Mouse (Mus musculus) layer of hippocampus, postnatal 36 days (tissue): Measurements from ENCODE around the gene Cldn7. TPM values are rescaled to one million over a fixed set of nuclear protein-coding genes. Genes with fewer than 3 reads are reported as not detected.

Source experiments
- DNase-seq, 2 experiments: peaks; one replicate each; pipeline ENCODE4 v3.0.0; 2022
- total RNA-seq, 2 experiments: library from RNA; stranded (reverse); gene quantifications; 2 replicates each; pipeline ENCODE4 v1.2.3; 2021

Cldn7 gene
- total RNA-seq, 2 experiments from 2014 or later = not detected

DNA sequence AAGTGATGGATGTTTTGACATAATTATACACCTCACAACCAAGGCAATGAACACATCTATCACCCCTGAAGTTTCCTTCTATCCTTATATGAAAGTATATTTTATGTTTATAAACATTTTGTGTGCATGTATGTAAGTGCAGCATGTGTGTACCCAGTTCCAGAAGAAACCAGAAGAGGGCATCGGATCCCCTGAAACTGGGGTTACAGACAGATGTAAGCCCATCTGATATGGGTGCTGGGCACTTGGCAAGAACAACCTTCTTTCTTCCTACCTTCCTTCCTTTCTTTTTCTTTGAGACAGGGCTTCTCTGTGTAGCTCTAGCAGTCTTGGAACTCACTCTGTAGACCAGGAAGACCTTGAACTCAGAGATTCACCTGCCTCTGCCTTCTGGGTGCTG lies 8.4 kb upstream of the Cldn7 start:
- DNase-seq = no peak

- DNase-seq = no peak
Observed at GRCm38 (mm10) chr11:69960616-69961015, 4.0 kb upstream of the Cldn7 start.

DNA sequence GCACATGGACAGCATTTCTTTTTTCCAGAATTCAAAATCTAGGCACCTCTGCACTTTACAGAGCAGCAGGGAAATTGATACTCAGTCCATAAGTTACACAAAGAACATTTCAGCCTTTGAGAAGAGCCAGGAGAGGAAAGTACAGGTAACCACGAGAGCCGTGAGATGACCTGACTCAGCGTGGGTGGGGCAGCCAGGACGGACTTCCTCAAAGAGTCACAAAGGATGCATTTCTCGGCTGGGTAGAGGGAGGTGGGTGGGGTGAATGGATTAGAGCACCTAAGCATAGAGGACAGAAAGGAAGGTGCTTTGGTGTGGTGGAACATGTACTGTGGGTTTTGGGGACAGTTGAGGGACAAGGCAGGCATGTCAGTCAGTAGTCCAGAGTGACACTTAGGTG lies 2.7 kb upstream of the Cldn7 start:
- DNase-seq = no peak

GRCm38 (mm10) chr11:69965271-69966005 lies 859 bp downstream of the Cldn7 start:
- no peak for DNase-seq

GRCm38 (mm10) chr11:69966006-69966859 lies 1.7 kb downstream of the Cldn7 start:
- no peak for DNase-seq

- DNase-seq = no peak
Observed at GRCm38 (mm10) chr11:69966860-69967517, 2.4 kb downstream of the Cldn7 start.

DNA sequence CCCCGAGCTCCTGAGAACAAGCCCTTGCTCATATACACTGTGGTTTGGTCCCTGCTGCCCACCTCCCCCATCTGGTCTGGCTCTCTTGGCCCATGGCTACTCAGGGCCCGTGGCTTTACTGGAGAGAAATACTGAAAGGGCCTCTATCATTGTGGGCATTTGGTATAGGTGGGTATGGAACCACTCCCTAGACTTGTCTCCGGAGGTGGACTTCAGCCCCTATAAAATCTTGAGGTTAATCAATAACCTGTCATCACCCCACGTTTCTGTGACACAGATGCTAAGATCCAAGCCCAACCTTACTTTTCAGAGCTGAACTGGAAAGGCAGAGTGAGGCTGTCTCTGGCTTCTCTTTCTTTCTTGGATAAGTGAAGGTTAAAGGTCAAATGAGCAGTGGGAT lies 4.2 kb downstream of the Cldn7 start:
- DNase-seq = no peak

GRCm38 (mm10) chr11:69970222-69970621 lies 5.6 kb downstream of the Cldn7 start:
- DNase-seq = no peak

DNA sequence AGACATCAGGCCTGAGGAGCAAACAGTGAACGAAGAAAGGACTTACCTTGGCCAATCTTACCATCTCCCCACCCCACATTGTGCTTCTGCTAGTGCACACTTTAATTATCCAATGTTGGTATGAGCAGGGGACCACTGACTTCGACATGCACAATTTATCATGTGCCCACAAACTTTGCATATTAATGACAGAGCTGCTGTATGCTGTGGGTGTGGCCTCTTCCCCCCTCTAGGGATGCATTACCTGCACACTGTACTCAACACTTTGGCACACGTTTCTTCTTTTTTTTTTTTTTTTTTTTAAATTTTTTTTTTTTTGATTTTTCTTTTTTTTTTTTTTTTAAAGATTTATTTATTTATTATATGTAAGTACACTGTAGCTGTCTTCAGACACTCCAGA lies 6.2 kb downstream of the Cldn7 start:
- no peak for DNase-seq

GRCm38 (mm10) chr11:69974907-69975306 lies 10.3 kb downstream of the Cldn7 start:
- DNase-seq = no peak

GRCm38 (mm10) chr11:69976271-69976670 lies 11.7 kb downstream of the Cldn7 start:
- DNase-seq = no peak

DNA sequence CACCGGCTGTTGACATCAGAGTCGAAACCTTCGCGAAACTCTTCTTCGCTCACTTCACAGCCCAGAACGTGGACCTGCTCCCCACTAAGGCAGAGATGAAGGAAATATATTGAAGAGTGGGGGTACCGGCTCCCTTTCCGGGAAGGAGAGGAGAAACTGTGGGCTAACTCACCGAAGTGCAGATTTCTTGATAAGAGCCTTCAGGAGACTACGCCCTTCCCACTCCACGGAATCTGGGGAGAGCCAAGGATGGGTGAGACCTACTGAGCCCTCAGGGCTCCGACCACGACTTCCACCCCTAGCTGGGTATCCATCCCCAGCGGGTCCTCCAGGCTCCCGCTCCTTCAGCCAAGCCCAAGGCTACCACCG lies 15.2 kb downstream of the Cldn7 start:
- no peak for DNase-seq

GRCm38 (mm10) chr11:69980196-69981140 lies 15.9 kb downstream of the Cldn7 start:
- DNase-seq = peak; percentile 100

DNA sequence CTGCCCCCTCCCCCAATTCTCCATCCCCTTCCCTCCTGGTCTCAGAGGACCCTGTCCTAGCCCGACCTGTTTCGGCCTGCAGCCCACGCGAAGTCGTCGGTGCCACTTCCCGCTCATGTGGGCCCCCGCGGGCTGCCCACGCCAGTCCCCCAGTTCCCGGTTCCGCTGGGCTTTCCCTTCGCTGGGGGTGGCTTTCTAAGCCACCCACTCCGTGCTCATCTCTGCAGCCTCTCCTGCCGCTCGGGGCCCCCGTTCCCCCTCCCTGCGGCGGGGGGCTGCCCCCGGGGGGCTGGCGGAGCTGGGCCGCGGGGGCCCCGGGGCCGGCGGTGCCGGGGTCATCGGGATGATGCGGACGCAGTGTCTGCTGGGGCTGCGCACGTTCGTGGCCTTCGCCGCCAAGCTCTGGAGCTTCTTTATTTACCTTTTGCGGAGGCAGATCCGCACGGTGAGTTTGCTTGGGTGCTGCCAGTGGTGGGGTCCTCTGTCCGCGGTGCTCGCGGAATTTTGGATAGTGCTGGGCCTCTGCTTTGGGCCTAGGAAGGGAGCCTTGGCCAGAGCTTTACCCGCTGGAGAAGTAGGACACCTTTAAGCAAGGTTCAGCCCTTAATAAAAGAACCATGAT lies 16.7 kb downstream of the Cldn7 start, which contains the start of gene Ctdnep1:
Gene Ctdnep1, plus strand, starts transcription at position 16 of the 622 bp plus-strand sequence.
- no peak for DNase-seq

DNA sequence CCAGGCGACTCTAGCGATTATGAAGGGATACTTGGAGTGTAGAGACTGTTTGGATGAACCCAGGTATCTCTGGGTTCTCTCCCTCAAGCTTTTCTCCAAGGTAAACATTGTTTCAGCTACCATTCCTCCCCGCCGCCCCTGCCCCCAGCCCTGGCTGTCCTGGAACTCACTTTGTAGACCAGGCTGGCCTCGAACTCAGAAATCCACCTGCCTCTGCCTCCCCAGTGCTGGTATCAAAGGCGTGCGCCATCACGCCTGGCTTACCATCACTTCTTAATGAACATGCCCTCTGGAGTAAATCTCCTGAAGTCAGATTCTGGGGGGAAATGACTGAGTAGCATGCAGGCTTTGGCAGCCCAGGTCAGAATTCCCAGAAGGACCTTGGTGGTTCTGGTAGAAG lies 17.6 kb downstream of the Cldn7 start, which contains the start of gene Elp5:
Gene Elp5, minus strand, starts transcription at position 293 of the 400 bp plus-strand sequence.
- DNase-seq = no peak

GRCm38 (mm10) chr11:69982877-69983276 lies 18.3 kb downstream of the Cldn7 start:
- no peak for DNase-seq

GRCm38 (mm10) chr11:69983377-69983776 lies 18.8 kb downstream of the Cldn7 start:
- DNase-seq = no peak

DNA sequence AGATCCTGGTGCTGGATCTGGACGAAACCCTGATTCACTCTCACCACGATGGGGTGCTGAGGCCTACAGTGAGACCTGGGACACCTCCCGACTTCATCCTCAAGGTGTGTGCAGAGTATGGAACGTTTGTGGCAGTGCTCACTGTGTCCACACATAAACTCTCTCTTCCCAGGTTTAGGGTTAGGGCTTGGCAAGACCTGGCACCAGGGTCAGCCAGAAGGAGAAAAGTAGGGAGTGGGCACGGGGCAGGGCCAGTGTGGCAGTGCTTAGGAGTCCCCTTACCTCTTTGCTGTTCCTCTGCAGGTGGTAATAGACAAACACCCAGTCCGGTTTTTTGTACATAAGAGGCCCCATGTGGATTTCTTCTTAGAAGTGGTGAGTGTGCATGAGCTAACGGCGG lies 19.9 kb downstream of the Cldn7 start:
- DNase-seq = no peak

DNA sequence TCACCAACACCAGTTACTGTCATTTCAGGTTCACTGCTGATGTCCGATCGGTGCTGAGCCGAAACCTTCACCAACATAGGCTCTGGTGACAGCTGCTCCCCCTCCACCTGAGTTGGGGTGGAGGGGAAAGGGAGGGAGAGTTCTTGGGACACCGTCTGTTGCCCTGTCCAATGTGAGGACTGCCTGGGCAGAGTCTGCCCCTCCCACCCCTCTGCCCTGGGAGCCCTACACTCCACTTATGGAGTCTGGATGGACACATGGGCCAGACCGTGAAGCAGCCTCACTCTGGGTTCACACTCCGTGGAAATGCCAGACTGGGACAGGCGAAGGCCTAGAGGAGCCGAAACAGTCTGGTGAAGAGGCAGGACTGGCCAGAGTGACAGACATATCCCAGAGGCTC lies 25.4 kb downstream of the Cldn7 start:
- no peak for DNase-seq

DNA sequence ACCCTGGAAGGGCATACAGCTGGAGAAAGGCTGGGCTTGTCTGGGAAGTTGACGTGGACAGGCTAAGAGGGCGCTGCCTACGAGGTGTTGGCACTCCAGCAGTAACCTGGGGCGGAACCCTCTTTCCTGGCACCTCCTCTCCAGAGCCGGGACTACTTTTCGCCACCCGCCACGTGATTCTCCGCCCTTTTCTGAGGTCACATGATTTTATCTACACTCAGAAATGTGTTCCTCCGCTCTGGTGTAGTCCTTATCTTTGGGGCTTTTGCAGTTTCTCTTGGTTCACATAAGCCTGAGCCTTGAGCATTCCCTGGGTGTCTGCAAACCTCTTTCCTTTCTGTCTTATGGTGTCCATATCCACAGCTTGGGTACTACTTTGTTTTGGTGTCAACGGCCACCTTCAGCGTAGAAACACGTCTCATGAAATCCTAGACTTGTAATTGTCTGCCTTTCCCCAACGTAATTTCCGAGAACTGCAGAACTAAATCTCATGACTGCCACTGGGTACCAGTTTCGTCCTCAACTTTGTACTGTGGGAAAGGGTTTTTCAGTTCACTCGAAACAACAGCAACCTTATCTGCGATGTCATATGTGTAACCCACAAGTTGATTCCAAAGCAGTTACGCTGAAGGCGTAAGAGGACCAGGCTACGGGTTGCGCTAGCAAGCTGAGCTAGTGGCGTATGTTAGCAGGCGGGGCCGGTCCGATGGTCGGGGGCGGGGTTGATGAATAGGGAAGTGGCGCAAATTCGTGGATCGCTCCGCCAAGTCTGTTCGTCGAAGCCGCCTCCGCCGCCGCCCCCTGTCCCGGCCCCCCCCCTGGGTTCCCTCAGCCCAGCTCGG lies 26.5 kb downstream of the Cldn7 start, which contains the start of gene Gabarap:
Gene Gabarap, plus strand, starts transcription at position 294 of the 842 bp plus-strand sequence.
- peak; percentile 96 for DNase-seq
